Mouse (Mus musculus) stomach, embryonic 15.5 days (tissue): Measurements from ENCODE around the gene Ppt2. TPM values are rescaled to one million over a fixed set of nuclear protein-coding genes. Genes with fewer than 3 reads are reported as not detected.
A peak's percentile ranks its signal among the peaks of the same experiment; 100 is the strongest.

Experiments used
- ATAC-seq: fragments of 200-750 bp; cut with Nextera tagmentation; 2 replicates; pipeline ENCODE4 v1.8.0; 2017; ENCODE audit warnings: low read depth, moderate number of reproducible peaks, moderate TSS enrichment; ENCODE audit not compliant: insufficient read depth, low FRiP score
- H3K27ac ChIP-seq: fragments of 300-500 bp; sonication (generic); 2 replicates; pipeline ENCODE4 v1.5.1; 2015; ENCODE audit warnings: mild to moderate bottlenecking, inconsistent platforms
- H3K27me3 ChIP-seq: fragments of 300-500 bp; sonication (generic); replicated peaks from 2 replicates; pipeline ENCODE4 v1.6.1; 2015; ENCODE audit warnings: inconsistent platforms
- H3K36me3 ChIP-seq: fragments of 300-500 bp; sonication (generic); 2 replicates; pipeline ENCODE4 v1.6.1; 2015; ENCODE audit warnings: inconsistent platforms
- H3K4me1 ChIP-seq: fragments of 300-500 bp; sonication (generic); 2 replicates; pipeline ENCODE4 v1.6.1; 2015; ENCODE audit warnings: inconsistent platforms
- H3K4me2 ChIP-seq: fragments of 300-500 bp; sonication (generic); 2 replicates; pipeline ENCODE4 v1.6.1; 2015; ENCODE audit warnings: mild to moderate bottlenecking, inconsistent platforms
- H3K4me3 ChIP-seq: fragments of 300-500 bp; sonication (generic); replicated peaks from 2 replicates; pipeline ENCODE4 v1.5.1; 2015; ENCODE audit warnings: inconsistent platforms
- H3K9ac ChIP-seq: fragments of 300-500 bp; sonication (generic); 2 replicates; pipeline ENCODE4 v1.6.1; 2015; ENCODE audit warnings: inconsistent platforms
- H3K9me3 ChIP-seq: fragments of 300-500 bp; sonication (generic); 2 replicates; pipeline ENCODE4 v1.6.1; 2016; ENCODE audit warnings: inconsistent platforms
- WGBS: fragments of 180-500 bp; shearing (Covaris S2); methylation state at CpG from one replicate; pipeline ENCODE4 v1.1.7; 2015; 5-methylcytosine and 5-hydroxymethylcytosine counted together
- polyA plus RNA-seq: library from polyadenylated mRNA; unstranded; fragments of >200 nt; fragmentation: Nextera tagmentation; extraction: Ambion mirVana; gene quantifications from 2 replicates; pipeline ENCODE4 v1.2.1, GENCODE M21; 2015

The Ppt2 gene
- polyA plus RNA-seq, 1 experiment from 2014 or later = 23.7 TPM

DNA sequence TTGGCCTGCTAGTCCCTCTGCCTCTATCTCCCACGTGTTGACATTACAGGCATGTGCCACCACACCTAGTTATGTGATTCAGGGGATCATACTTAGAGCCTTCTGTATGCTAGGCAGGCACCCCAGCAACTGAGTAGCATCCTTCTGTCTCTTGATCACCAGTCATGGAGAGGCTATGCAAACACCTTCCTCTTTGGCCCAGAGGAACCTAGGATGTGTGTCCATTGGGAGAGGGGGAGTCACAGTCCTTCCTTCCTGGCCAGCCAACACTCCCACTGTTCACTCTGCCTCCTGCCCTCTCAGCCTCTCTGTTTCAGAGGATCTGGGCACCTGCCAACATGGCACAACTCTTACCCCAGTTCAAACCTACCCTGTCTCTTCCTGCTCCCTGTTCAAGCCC, 35.2 kb upstream of the Ppt2 start:
- H3K9me3 ChIP-seq = no peaks in the 10 kb centered on the region
- no peak overlapping the region for H3K27ac ChIP-seq
- no peak overlapping the region for H3K4me2 ChIP-seq
- peaks cover 20% of the 10 kb centered on the region; the same call in 1 of the 2 replicates for H3K4me1 ChIP-seq
- ATAC-seq = no peak
- no peaks in the 10 kb centered on the region for H3K36me3 ChIP-seq
- H3K4me3 ChIP-seq = no peak overlapping the region
- H3K9ac ChIP-seq = no peak overlapping the region
- 39% methylated on average over 1 of the region's 1 CpGs for WGBS
- peaks cover 8% of the 10 kb centered on the region; the same call in 1 of the 2 replicates for H3K27me3 ChIP-seq

- Histone ChIP-seq H3K27me3 (peaks cover 8% of the 10 kb centered on the region; the same call in 1 of the 2 replicates), H3K36me3 (no peaks in the 10 kb centered on the region), H3K4me2 (no peak overlapping the region), H3K9me3 (no peaks in the 10 kb centered on the region), H3K4me1 (peaks cover 20% of the 10 kb centered on the region; the same call in 1 of the 2 replicates), H3K27ac (no peak overlapping the region), H3K4me3 (no peak overlapping the region), H3K9ac (no peak overlapping the region)
- WGBS = 85% methylated on average over 8 of the region's 8 CpGs
- ATAC-seq = no peak
Observed at GRCm38 (mm10) chr17:34662978-34663377, 34.7 kb upstream of the Ppt2 start.

DNA sequence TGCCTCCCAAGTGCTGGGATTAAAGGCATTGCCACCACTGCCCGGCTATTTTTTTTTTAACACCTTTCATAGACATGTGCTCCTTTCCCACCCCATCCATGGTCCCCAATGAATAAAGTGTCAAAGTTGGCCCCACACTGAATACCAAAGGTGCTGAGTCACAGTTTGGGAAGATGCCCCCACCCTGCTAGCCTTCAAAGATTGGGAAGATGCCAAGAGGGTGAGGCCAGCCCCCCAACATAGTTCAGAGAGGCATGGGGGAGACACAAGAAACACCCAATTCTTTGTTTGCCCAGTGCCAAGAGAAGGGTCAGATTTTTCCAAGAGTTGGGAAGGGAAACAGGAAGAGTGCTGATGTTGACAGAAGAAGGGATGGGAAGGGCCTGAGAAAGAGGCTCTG, 34.2 kb upstream of the Ppt2 start:
- H3K9me3 ChIP-seq = no peaks in the 10 kb centered on the region
- no peak for ATAC-seq
- H3K27ac ChIP-seq = no peak overlapping the region
- peaks cover 8% of the 10 kb centered on the region; the same call in 1 of the 2 replicates for H3K27me3 ChIP-seq
- no peaks in the 10 kb centered on the region for H3K36me3 ChIP-seq
- peaks cover 20% of the 10 kb centered on the region; the same call in 1 of the 2 replicates for H3K4me1 ChIP-seq
- no peak overlapping the region for H3K4me3 ChIP-seq
- H3K9ac ChIP-seq = no peak overlapping the region
- 81% methylated on average over 1 of the region's 1 CpGs for WGBS
- no peak overlapping the region for H3K4me2 ChIP-seq

DNA sequence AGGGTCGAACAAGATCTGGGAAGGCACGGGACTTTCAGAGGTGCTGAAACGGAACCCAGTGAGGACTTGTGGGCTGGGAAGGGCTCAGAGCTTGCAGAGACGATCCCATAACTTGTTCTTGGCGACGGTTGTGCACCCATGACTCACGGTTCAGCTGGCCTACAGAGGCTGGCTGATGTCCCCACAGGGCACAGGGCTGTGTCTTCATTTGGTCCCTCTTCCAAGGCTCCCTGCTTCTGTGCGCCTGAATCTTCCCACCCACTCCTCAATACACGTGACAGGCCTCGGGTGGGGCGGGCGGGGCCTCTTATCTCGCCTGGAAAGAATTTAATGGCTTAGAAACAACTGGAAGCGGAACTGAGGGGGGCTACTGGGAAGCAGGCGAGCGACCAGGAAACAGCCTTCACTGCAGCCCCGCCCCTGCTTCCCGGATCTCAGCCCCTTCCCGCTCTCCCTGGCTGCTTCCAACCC, 32.8 kb upstream of the Ppt2 start:
- Histone ChIP-seq H3K9ac (no peak overlapping the region), H3K4me2 (peak overlapping the region; percentile 47), H3K36me3 (no peaks in the 10 kb centered on the region), H3K27me3 (peaks cover 8% of the 10 kb centered on the region; the same call in 1 of the 2 replicates), H3K4me3 (peak overlapping the region; percentile 22), H3K27ac (peak overlapping the region; percentile 57), H3K9me3 (no peaks in the 10 kb centered on the region), H3K4me1 (peaks cover 22% of the 10 kb centered on the region)
- ATAC-seq = no peak
- WGBS = 4% methylated on average over 19 of the region's 19 CpGs

- peaks cover 31% of the 10 kb centered on the region for H3K4me1 ChIP-seq
- H3K4me2 ChIP-seq = peak overlapping the region; percentile 47
- no peak overlapping the region for H3K9ac ChIP-seq
- peaks cover 8% of the 10 kb centered on the region; the same call in 1 of the 2 replicates for H3K27me3 ChIP-seq
- no peaks in the 10 kb centered on the region for H3K9me3 ChIP-seq
- no peak for ATAC-seq
- H3K27ac ChIP-seq = peak overlapping the region; percentile 57; the same call in 1 of the 2 replicates
- H3K36me3 ChIP-seq = no peaks in the 10 kb centered on the region
- WGBS = 35% methylated on average over 10 of the region's 11 CpGs
- peak overlapping the region; percentile 22; the same call in 1 of the 2 replicates for H3K4me3 ChIP-seq
Observed at GRCm38 (mm10) chr17:34660259-34660820, 32.0 kb upstream of the Ppt2 start.

- no peak overlapping the region for H3K4me2 ChIP-seq
- H3K36me3 ChIP-seq = no peaks in the 10 kb centered on the region
- WGBS = 51% methylated on average over 3 of the region's 3 CpGs
- no peak overlapping the region for H3K4me3 ChIP-seq
- H3K9me3 ChIP-seq = no peaks in the 10 kb centered on the region
- H3K9ac ChIP-seq = no peak overlapping the region
- H3K27ac ChIP-seq = no peak overlapping the region
- peaks cover 35% of the 10 kb centered on the region for H3K4me1 ChIP-seq
- no peak for ATAC-seq
- peaks cover 8% of the 10 kb centered on the region; the same call in 1 of the 2 replicates for H3K27me3 ChIP-seq
Observed at GRCm38 (mm10) chr17:34659897-34660214, 31.5 kb upstream of the Ppt2 start.

DNA sequence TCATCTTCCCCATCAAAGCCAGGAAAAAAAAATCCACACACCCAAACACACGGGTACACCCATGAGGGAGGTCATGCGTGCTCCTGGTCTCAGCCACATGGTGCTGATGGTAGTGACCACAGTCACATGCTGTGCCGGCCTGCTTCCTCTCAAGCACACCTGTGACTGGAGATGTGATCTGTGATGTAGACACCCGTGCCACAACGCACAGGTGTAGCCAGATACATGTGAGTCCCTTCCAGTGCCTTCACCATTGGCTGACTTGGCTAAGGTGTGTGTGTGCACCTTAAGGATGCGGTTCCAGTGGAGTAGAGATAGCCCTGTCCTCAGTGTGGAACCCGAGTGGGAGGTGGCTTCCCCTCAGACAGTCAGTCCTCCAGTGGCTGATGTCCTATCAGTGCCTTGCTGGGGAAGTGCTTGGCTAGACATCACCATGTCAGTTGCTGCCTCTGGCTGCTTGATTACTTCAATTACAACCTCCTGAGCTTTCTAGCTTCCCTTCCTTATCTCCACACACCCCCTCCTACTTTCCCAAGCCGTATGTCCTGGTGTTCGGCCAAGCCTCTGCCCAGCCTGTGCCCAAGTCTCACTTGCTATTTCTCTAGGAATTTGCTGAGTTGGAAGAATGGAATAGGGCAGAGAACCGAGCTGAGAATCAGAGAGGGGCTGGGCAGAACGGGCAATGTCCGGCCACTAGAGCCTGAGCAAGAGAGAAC, 31.0 kb upstream of the Ppt2 start:
- peaks cover 41% of the 10 kb centered on the region for H3K4me1 ChIP-seq
- peaks cover 8% of the 10 kb centered on the region; the same call in 1 of the 2 replicates for H3K27me3 ChIP-seq
- no peak for ATAC-seq
- WGBS = 52% methylated on average over 12 of the region's 12 CpGs
- H3K36me3 ChIP-seq = no peaks in the 10 kb centered on the region
- H3K9ac ChIP-seq = no peak overlapping the region
- no peak overlapping the region for H3K4me3 ChIP-seq
- no peak overlapping the region for H3K4me2 ChIP-seq
- H3K27ac ChIP-seq = no peak overlapping the region
- no peaks in the 10 kb centered on the region for H3K9me3 ChIP-seq

DNA sequence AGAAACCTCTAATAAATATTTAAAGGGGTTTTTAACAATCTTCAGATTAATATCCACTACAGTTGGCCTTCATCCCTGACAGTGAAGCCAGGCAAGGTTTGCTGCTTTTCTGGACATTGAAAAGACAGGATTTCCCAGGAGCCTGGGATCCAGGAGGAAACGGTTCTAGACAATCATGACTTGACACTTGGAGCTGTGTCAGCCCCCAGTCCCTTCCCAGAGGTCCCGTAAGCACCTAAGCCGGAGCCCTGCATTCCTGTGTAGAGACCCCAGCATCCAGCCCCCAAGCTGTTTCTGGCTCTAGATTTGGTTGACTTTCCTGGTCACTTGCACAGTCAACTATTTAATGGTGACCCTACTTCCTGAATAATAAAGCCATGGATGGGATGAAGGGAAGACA, 30.3 kb upstream of the Ppt2 start:
- H3K4me2 ChIP-seq = no peak overlapping the region

GRCm38 (mm10) chr17:34658145-34658544, 29.8 kb upstream of the Ppt2 start:
- no peak overlapping the region for H3K4me3 ChIP-seq
- no peaks in the 10 kb centered on the region for H3K9me3 ChIP-seq
- no peak overlapping the region for H3K4me2 ChIP-seq
- H3K27me3 ChIP-seq = peaks cover 8% of the 10 kb centered on the region; the same call in 1 of the 2 replicates
- ATAC-seq = no peak
- H3K36me3 ChIP-seq = no peaks in the 10 kb centered on the region
- no peak overlapping the region for H3K27ac ChIP-seq
- WGBS = 75% methylated on average over 2 of the region's 2 CpGs
- peaks cover 43% of the 10 kb centered on the region for H3K4me1 ChIP-seq
- no peak overlapping the region for H3K9ac ChIP-seq

More for the DNA sequence above, 30.3 kb upstream of the Ppt2 start:
- Histone ChIP-seq H3K27ac (no peak overlapping the region), H3K36me3 (no peaks in the 10 kb centered on the region), H3K4me3 (no peak overlapping the region), H3K27me3 (peaks cover 8% of the 10 kb centered on the region; the same call in 1 of the 2 replicates), H3K9ac (no peak overlapping the region), H3K4me1 (peaks cover 43% of the 10 kb centered on the region), H3K9me3 (no peaks in the 10 kb centered on the region)
- ATAC-seq = no peak
- WGBS = 76% methylated on average over 3 of the region's 3 CpGs

- Histone ChIP-seq H3K27ac (no peak overlapping the region), H3K36me3 (peaks cover 4% of the 10 kb centered on the region; the same call in 1 of the 2 replicates), H3K9ac (no peak overlapping the region), H3K4me2 (no peak overlapping the region), H3K4me1 (peaks cover 43% of the 10 kb centered on the region), H3K27me3 (peaks cover 8% of the 10 kb centered on the region; the same call in 1 of the 2 replicates), H3K9me3 (no peaks in the 10 kb centered on the region), H3K4me3 (no peak overlapping the region)
- whole genome bisulfite sequencing = 36% methylated on average over 2 of the region's 2 CpGs
- no peak for ATAC-seq
Observed at GRCm38 (mm10) chr17:34657271-34657670, 29.0 kb upstream of the Ppt2 start.

- H3K27me3 ChIP-seq = peaks cover 8% of the 10 kb centered on the region; the same call in 1 of the 2 replicates
- no peak overlapping the region for H3K4me2 ChIP-seq
- H3K4me3 ChIP-seq = no peak overlapping the region
- peaks cover 42% of the 10 kb centered on the region for H3K4me1 ChIP-seq
- no peak for ATAC-seq
- no peaks in the 10 kb centered on the region for H3K9me3 ChIP-seq
- WGBS = 46% methylated on average over 8 of the region's 8 CpGs
- peak overlapping the region; percentile 83; the same call in 1 of the 2 replicates for H3K27ac ChIP-seq
- no peak overlapping the region for H3K9ac ChIP-seq
- peaks cover 10% of the 10 kb centered on the region for H3K36me3 ChIP-seq
Observed at GRCm38 (mm10) chr17:34656666-34657065, 28.4 kb upstream of the Ppt2 start.

DNA sequence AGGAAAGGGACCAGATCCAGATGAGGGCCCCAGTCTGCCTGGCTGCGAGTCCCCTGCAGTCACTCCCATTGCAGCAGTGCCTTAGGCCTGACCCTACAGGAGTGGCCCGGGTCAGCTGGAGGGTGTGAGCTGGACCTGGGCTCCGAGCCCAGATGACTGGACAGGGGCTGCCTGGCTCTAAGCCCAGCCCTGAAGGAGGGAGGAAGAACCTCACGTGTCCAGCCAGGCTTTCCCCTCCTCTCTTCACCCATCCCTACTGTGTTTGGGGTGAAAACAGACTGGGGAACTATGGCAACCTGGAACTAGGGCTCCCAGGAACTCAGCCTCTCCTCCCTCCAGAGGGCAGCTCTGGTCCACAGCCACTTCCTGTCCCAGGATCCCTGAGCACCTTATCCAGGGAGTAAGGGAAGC, 27.3 kb upstream of the Ppt2 start:
- no peaks in the 10 kb centered on the region for H3K9me3 ChIP-seq
- WGBS = 26% methylated on average over 4 of the region's 4 CpGs
- H3K27me3 ChIP-seq = peaks cover 8% of the 10 kb centered on the region; the same call in 1 of the 2 replicates
- no peak overlapping the region for H3K9ac ChIP-seq
- H3K4me2 ChIP-seq = no peak overlapping the region
- ATAC-seq = peak; percentile 74
- H3K36me3 ChIP-seq = peaks cover 16% of the 10 kb centered on the region
- peak overlapping the region; percentile 83 for H3K27ac ChIP-seq
- H3K4me1 ChIP-seq = peaks cover 31% of the 10 kb centered on the region
- H3K4me3 ChIP-seq = no peak overlapping the region
